Mouse (Mus musculus): Measurements from ENCODE around the gene Atp23. TPM values are rescaled to one million over a fixed set of nuclear protein-coding genes. Genes with fewer than 3 reads are reported as not detected.

Gene Atp23
- 8.4 and 8.6 TPM in 2 replicates for polyA plus RNA-seq (2015; fragmentation: Nextera tagmentation; extraction: Ambion mirVana)

GRCm38 (mm10) chr10:126900821-126901487, at the start of gene Atp23:
Gene Atp23, minus strand, starts transcription at chr10:126901355.

Other genes starting within 250 kb of the Atp23 start
- 43.0 and 46.3 TPM in 2 replicates for gene Ctdsp2, start 77.4 kb upstream of the Atp23 start, polyA plus RNA-seq (2015; fragmentation: Nextera tagmentation; extraction: Ambion mirVana)
- 0.11 and 0.12 TPM in 2 replicates for gene Avil, start 99.4 kb upstream of the Atp23 start, polyA plus RNA-seq (2015; fragmentation: Nextera tagmentation; extraction: Ambion mirVana)
- gene Tsfm, start 129.5 kb upstream of the Atp23 start, polyA plus RNA-seq (2015; fragmentation: Nextera tagmentation; extraction: Ambion mirVana) = 62.9 and 72.7 TPM in 2 replicates
- gene Mettl1, start 140.1 kb upstream of the Atp23 start, polyA plus RNA-seq (2015; fragmentation: Nextera tagmentation; extraction: Ambion mirVana) = 29.7 and 32.8 TPM in 2 replicates
- gene Eef1akmt3, start 140.2 kb upstream of the Atp23 start, polyA plus RNA-seq (2015; fragmentation: Nextera tagmentation; extraction: Ambion mirVana) = 0.17 and 0.37 TPM in 2 replicates
- gene Cyp27b1, start 146.9 kb upstream of the Atp23 start, polyA plus RNA-seq (2015; fragmentation: Nextera tagmentation; extraction: Ambion mirVana) = 0.10 and 0.21 TPM in 2 replicates
- 0.16 and 0.19 TPM in 2 replicates for gene March9, start 158.8 kb upstream of the Atp23 start, polyA plus RNA-seq (2015; fragmentation: Nextera tagmentation; extraction: Ambion mirVana)
- gene Cdk4, start 162.2 kb upstream of the Atp23 start, polyA plus RNA-seq (2015; fragmentation: Nextera tagmentation; extraction: Ambion mirVana) = 313 and 366 TPM in 2 replicates
- gene Tspan31, start 168.9 kb upstream of the Atp23 start, polyA plus RNA-seq (2015; fragmentation: Nextera tagmentation; extraction: Ambion mirVana) = 63.3 and 77.1 TPM in 2 replicates
- 0.04 and 0.05 TPM in 2 replicates for gene Agap2, start 173.9 kb upstream of the Atp23 start, polyA plus RNA-seq (2015; fragmentation: Nextera tagmentation; extraction: Ambion mirVana)
- 36.3 and 44.1 TPM in 2 replicates for gene Os9, start 219.8 kb upstream of the Atp23 start, polyA plus RNA-seq (2015; fragmentation: Nextera tagmentation; extraction: Ambion mirVana)

Data from skeletal muscle tissue, postnatal 0 days (tissue).